Mouse (Mus musculus): ENCODE measurements around the gene Ing4. TPM values are rescaled to one million over a fixed set of nuclear protein-coding genes. Genes with fewer than 3 reads are reported as not detected.

The Ing4 gene
- 125 and 153 TPM in 2 replicates for polyA plus RNA-seq (2016; fragmentation: Nextera tagmentation; extraction: Ambion mirVana)

GRCm38 (mm10) chr6:125039533-125040153, at the start of gene Ing4:
Ing4 (plus strand) TSS chr6:125039760.
- H3K4me1 ChIP-seq (replicated peaks): peaks cover 17% of the 10 kb centered on the region
- peaks cover 53% of the 10 kb centered on the region for H3K36me3 ChIP-seq
- peak within 1 kb of the TSS; percentile 91 for H3K27ac ChIP-seq
- H3K27me3 ChIP-seq (ENCODE audit: insufficient read depth, poor library complexity, severe bottlenecking): no peaks in the 10 kb centered on the region
- WGBS: under 1% methylated on average over 26 of the region's 26 CpGs
- peak within 1 kb of the TSS; percentile 78 for H3K4me3 ChIP-seq
- peak; percentile 90 for DNase-seq (ENCODE audit: low spot score)
- no peaks in the 10 kb centered on the region for H3K9me3 ChIP-seq

DNA sequence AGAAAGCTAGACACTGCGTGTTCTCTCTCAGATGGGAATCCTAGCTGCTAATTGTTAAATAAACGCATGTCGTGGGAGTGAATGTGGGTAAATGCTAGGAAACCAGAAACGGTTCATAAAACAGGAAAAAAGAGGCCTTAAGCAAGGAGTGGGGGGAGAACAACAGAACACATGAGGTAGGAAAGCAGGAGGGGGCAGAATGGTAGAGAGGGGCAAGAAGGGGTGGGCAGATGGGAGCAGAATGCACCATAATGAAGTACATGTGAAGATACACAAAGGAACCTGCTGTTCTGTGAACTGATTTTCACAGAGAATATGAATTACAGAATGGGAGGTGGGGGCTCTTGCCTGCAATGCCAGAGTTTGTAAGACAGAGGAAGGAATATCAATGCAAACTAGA, 47.3 kb upstream of the Ing4 start:
- whole genome bisulfite sequencing: 80% methylated on average over 4 of the region's 4 CpGs
- no peak for DNase-seq (ENCODE audit: low spot score)
- no peak overlapping the region for H3K27ac ChIP-seq
- H3K36me3 ChIP-seq: no peaks in the 10 kb centered on the region
- H3K4me1 ChIP-seq (replicated peaks): peaks cover 22% of the 10 kb centered on the region
- peaks cover 57% of the 10 kb centered on the region for H3K27me3 ChIP-seq (ENCODE audit: insufficient read depth, poor library complexity, severe bottlenecking)
- no peak overlapping the region for H3K4me3 ChIP-seq
- peaks cover 15% of the 10 kb centered on the region for H3K9me3 ChIP-seq

DNA sequence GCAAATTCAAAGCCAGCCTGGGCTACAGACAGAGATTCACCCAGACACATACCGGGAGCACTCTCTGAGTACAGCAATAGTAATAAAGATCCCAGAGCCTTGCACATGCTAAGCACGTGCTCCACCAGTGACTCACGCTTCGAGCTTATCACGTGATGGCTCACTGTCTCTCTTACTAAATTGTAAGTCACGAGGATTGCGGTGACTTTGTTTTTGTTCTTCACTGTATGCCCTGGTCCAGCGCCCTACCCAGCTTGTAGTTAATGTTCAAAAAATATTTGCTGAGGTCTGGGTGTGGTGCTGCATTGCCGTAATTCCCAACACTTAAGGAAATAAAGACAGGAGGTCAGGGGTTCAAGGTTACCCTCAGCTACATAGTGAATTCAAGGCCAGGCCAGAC, 46.2 kb upstream of the Ing4 start:
- peaks cover 68% of the 10 kb centered on the region for H3K27me3 ChIP-seq (ENCODE audit: insufficient read depth, poor library complexity, severe bottlenecking)
- 85% methylated on average over 9 of the region's 9 CpGs for WGBS
- H3K9me3 ChIP-seq: peaks cover 15% of the 10 kb centered on the region
- DNase-seq (ENCODE audit: low spot score): no peak
- H3K4me1 ChIP-seq (replicated peaks): peaks cover 31% of the 10 kb centered on the region
- H3K4me3 ChIP-seq: no peak overlapping the region
- no peaks in the 10 kb centered on the region for H3K36me3 ChIP-seq
- H3K27ac ChIP-seq: no peak overlapping the region

- H3K4me3 ChIP-seq: peak overlapping the region; percentile 23; the same call in 1 of the 2 replicates
- 14% methylated on average over 11 of the region's 11 CpGs for WGBS
- H3K36me3 ChIP-seq: no peaks in the 10 kb centered on the region
- H3K9me3 ChIP-seq: peaks cover 15% of the 10 kb centered on the region
- H3K27me3 ChIP-seq (ENCODE audit: insufficient read depth, poor library complexity, severe bottlenecking): peaks cover 74% of the 10 kb centered on the region
- peak; percentile 56 for DNase-seq (ENCODE audit: low spot score)
- H3K4me1 ChIP-seq (replicated peaks): peaks cover 31% of the 10 kb centered on the region
- H3K27ac ChIP-seq: 0 out of 2 replicates have a peak overlapping the region, but pooled peaks have one; percentile 41
Measured at GRCm38 (mm10) chr6:124993876-124994275, 45.7 kb upstream of the Ing4 start.

GRCm38 (mm10) chr6:124995246-124995645, 44.3 kb upstream of the Ing4 start:
- 85% methylated on average over 7 of the region's 7 CpGs for WGBS
- no peak overlapping the region for H3K4me3 ChIP-seq
- peaks cover 7% of the 10 kb centered on the region for H3K9me3 ChIP-seq
- no peaks in the 10 kb centered on the region for H3K36me3 ChIP-seq
- peaks cover 31% of the 10 kb centered on the region for H3K4me1 ChIP-seq (replicated peaks)
- peaks cover 87% of the 10 kb centered on the region for H3K27me3 ChIP-seq (ENCODE audit: insufficient read depth, poor library complexity, severe bottlenecking)
- no peak for DNase-seq (ENCODE audit: low spot score)
- H3K27ac ChIP-seq: no peak overlapping the region

DNA sequence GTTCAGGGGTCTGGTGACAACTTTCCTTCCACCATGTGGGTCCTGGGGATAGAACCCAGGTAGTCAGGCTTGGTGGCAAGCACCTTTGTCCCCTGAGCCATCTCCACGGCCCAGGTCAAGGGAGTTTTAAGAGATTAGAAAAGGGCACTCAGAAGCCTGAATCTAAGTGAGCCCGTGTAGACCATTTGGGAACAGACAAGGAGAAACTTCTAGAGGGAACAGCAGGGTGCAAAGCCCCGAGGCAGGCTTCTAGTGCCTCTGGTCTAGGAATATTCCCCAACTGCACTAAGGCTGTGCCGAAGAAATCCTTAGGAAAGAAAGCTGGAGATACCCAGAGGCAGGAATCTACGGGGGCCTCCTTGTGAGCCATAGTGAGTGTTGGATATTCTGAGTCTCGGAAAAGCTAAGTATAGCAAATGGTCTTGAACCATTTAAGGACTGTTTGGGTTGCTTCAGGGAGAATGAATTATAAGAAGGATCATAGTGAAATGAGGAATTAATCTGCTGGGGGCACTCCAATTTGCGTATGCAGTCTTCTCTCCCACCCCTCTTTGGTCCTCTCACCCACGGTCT, 43.6 kb upstream of the Ing4 start:
- Histone ChIP-seq H3K9me3 (0 out of 2 replicates have a peak, but pooled peaks cover under 1% of the 10 kb centered on the region), H3K4me3 (peak overlapping the region; percentile 70), H3K4me1 (replicated peaks) (peaks cover 31% of the 10 kb centered on the region), H3K27ac (peak overlapping the region; percentile 85; the same call in 1 of the 2 replicates), H3K27me3 (ENCODE audit: insufficient read depth, poor library complexity, severe bottlenecking) (peaks cover 94% of the 10 kb centered on the region), H3K36me3 (no peaks in the 10 kb centered on the region)
- 48% methylated on average over 8 of the region's 8 CpGs for WGBS
- no peak for DNase-seq (ENCODE audit: low spot score)

DNA sequence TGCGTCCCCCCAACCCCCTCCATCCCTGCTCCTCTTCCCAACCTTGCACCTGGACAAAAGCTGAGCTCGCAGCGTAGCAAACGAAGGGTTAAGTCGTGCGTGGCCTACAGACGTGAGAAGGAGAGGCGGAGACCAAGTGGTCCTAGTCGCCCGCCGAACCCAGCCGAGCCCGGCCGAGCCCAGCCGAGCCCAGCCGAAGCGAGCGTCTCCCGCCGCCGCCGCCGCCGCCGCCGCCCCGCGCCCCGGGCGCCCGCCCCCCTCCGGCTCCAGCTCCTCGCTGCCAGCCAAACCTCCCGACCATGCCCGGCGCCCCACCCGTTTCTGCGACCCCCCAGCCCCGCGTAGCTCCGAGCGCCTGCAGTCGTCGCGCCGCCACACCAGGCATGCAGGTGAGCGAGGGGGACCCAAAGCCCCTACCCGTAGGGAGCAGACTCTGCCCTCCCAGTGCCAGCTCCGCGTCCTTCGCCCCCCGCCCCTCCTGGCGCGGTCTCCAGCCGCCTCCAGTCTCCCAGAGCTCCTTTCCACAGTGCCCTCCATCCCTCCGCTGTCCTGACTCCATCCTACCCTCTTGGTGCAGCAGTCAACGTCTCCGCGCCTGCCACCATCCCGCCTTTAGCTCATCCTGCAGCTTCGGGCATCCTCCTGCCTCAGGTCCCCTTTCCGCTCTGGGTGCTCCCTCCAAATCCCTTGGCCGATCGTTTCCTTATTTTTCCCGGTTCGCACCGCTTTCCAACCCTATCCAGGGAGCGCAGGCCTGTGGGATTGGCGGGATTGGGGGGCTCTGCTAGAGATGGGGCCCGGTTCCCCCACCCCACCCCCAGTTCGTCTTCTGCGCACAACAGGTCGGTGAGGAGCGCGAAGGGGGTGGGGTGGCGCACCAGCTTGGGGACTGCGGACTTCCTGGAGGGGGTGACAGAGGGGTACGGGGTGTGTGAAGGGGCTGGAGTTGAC, 42.7 kb upstream of the Ing4 start, which contains the start of gene Pianp:
TSS of gene Pianp (plus strand) at position 144 of the 951 bp plus-strand sequence.
- under 1% methylated on average over 75 of the region's 78 CpGs for WGBS
- Histone ChIP-seq H3K36me3 (no peaks in the 10 kb centered on the region), H3K27me3 (ENCODE audit: insufficient read depth, poor library complexity, severe bottlenecking) (peaks cover 100% of the 10 kb centered on the region), H3K4me3 (peak within 1 kb of the TSS; percentile 70), H3K27ac (peak within 1 kb of the TSS; percentile 85), H3K4me1 (replicated peaks) (peaks cover 31% of the 10 kb centered on the region), H3K9me3 (no peaks in the 10 kb centered on the region)
- peak; percentile 76 for DNase-seq (ENCODE audit: low spot score)

DNA sequence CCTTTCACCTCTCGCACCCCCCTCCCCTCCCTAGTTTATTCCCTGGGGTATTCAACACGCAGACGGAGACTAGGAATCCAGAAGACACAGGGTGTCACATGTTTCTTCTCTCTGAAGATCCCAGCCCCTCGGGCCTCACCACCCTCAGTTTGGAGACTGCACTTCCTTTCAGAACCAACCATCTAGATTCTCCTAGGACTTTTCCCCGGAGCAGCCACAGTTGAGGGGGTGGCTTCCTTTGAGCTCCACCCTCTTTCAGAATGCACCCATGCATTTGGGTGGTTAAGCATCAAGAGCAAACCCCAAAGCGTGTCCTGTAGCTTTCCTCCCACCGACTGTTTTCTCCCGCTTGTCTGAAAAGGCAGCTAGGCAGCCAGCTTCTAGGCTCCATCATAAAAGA, 41.5 kb upstream of the Ing4 start:
- no peaks in the 10 kb centered on the region for H3K9me3 ChIP-seq
- no peak overlapping the region for H3K27ac ChIP-seq
- peak overlapping the region; percentile 70; the same call in 1 of the 2 replicates for H3K4me3 ChIP-seq
- 8% methylated on average over 8 of the region's 8 CpGs for WGBS
- H3K36me3 ChIP-seq: no peaks in the 10 kb centered on the region
- no peak for DNase-seq (ENCODE audit: low spot score)
- peaks cover 100% of the 10 kb centered on the region for H3K27me3 ChIP-seq (ENCODE audit: insufficient read depth, poor library complexity, severe bottlenecking)
- peaks cover 31% of the 10 kb centered on the region for H3K4me1 ChIP-seq (replicated peaks)

- Histone ChIP-seq H3K27me3 (ENCODE audit: insufficient read depth, poor library complexity, severe bottlenecking) (peaks cover 99% of the 10 kb centered on the region), H3K4me1 (replicated peaks) (peaks cover 33% of the 10 kb centered on the region), H3K36me3 (no peaks in the 10 kb centered on the region), H3K9me3 (no peaks in the 10 kb centered on the region), H3K27ac (no peak overlapping the region), H3K4me3 (no peak overlapping the region)
- 33% methylated on average over 14 of the region's 14 CpGs for WGBS
- no peak for DNase-seq (ENCODE audit: low spot score)
Measured at GRCm38 (mm10) chr6:124999091-124999490, 40.5 kb upstream of the Ing4 start.

GRCm38 (mm10) chr6:124999546-124999945, 40.0 kb upstream of the Ing4 start:
- Histone ChIP-seq H3K4me3 (no peak overlapping the region), H3K27me3 (ENCODE audit: insufficient read depth, poor library complexity, severe bottlenecking) (peaks cover 99% of the 10 kb centered on the region), H3K9me3 (no peaks in the 10 kb centered on the region), H3K4me1 (replicated peaks) (peaks cover 33% of the 10 kb centered on the region), H3K36me3 (no peaks in the 10 kb centered on the region), H3K27ac (no peak overlapping the region)
- no peak for DNase-seq (ENCODE audit: low spot score)
- 33% methylated on average over 10 of the region's 10 CpGs for WGBS

GRCm38 (mm10) chr6:125003706-125004105, 35.9 kb upstream of the Ing4 start:
- 66% methylated on average over 3 of the region's 3 CpGs for WGBS
- DNase-seq (ENCODE audit: low spot score): no peak
- no peak overlapping the region for H3K27ac ChIP-seq
- no peak overlapping the region for H3K4me3 ChIP-seq
- no peaks in the 10 kb centered on the region for H3K36me3 ChIP-seq
- peaks cover 24% of the 10 kb centered on the region for H3K4me1 ChIP-seq (replicated peaks)
- H3K27me3 ChIP-seq (ENCODE audit: insufficient read depth, poor library complexity, severe bottlenecking): peaks cover 58% of the 10 kb centered on the region
- H3K9me3 ChIP-seq: no peaks in the 10 kb centered on the region

DNA sequence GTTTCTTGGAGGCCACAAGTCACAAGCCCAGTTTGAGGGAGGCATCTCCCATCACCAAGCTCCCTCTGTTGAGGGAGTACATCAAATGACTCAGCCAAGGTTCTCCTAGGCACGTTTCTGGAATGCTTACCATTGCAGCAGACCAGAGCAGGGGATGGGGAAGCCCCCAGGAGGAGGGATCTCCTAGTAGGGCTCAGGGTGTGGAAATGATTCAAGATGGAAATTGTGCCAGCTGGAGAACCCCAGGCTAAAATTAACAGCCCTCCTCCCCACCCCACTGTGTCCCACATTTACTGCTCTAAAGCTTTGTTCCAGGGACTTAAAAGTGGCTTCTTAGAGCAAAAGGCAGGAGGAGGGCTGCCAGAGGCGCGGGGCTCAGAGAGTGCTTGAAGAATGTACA, 34.5 kb upstream of the Ing4 start:
- peaks cover 32% of the 10 kb centered on the region for H3K4me1 ChIP-seq (replicated peaks)
- DNase-seq (ENCODE audit: low spot score): no peak
- no peak overlapping the region for H3K27ac ChIP-seq
- WGBS: 47% methylated on average over 3 of the region's 3 CpGs
- peaks cover 44% of the 10 kb centered on the region for H3K27me3 ChIP-seq (ENCODE audit: insufficient read depth, poor library complexity, severe bottlenecking)
- H3K36me3 ChIP-seq: no peaks in the 10 kb centered on the region
- H3K9me3 ChIP-seq: no peaks in the 10 kb centered on the region
- no peak overlapping the region for H3K4me3 ChIP-seq

Measured in hindbrain, embryonic 10.5 days (tissue).